Mouse (Mus musculus) spleen, adult 2 months (tissue): ENCODE data around the gene Anpep. TPM values are rescaled to one million over a fixed set of nuclear protein-coding genes. Genes with fewer than 3 reads are reported as not detected.

ENCODE experiments used
- DNase-seq, 2 experiments: peaks; one replicate each; pipeline versions ENCODE4 v3.0.0 to v3.0.0-alpha.2; 2012 to 2021; ENCODE audit warnings: low spot score in 2 of 2, low read depth in 1 of 2
- H3K27ac ChIP-seq: fragments of 200-500 bp; 2 replicates; pipeline ENCODE4 v1.5.1; 2012; ENCODE audit warnings: low read length, inconsistent platforms; ENCODE audit not compliant: insufficient read depth
- H3K27me3 ChIP-seq: fragments of 200-500 bp; 2 replicates; pipeline ENCODE4 v1.6.1; 2012; ENCODE audit warnings: mild to moderate bottlenecking, moderate library complexity, low read length, inconsistent platforms; ENCODE audit not compliant: control insufficient read depth, insufficient read depth
- H3K36me3 ChIP-seq: fragments of 200-500 bp; 2 replicates; pipeline ENCODE4 v1.6.1; 2012; ENCODE audit warnings: mild to moderate bottlenecking, low read length, inconsistent platforms; ENCODE audit not compliant: control insufficient read depth, insufficient read depth
- H3K4me1 ChIP-seq: fragments of 200-500 bp; 2 replicates; pipeline ENCODE4 v1.6.1; 2011; ENCODE audit warnings: inconsistent platforms; ENCODE audit not compliant: control insufficient read depth, insufficient read depth, insufficient read length
- H3K4me3 ChIP-seq: fragments of 200-500 bp; 2 replicates; pipeline ENCODE4 v1.5.1; 2011; ENCODE audit warnings: mild to moderate bottlenecking, inconsistent platforms; ENCODE audit not compliant: insufficient read depth, insufficient read length; ENCODE audit errors: extremely low read depth
- CTCF ChIP-seq: fragments of 200-500 bp; IDR thresholded peaks from 2 replicates; pipeline ENCODE4 v1.5.1; 2011; ENCODE audit warnings: mild to moderate bottlenecking, inconsistent platforms; ENCODE audit not compliant: insufficient read depth, insufficient read length, insufficient replicate concordance; ENCODE audit errors: extremely low read depth
- POLR2A ChIP-seq: fragments of 200-500 bp; IDR thresholded peaks from 2 replicates; pipeline ENCODE4 v1.6.1; 2011; ENCODE audit warnings: low read depth, low read length, inconsistent platforms
- WGBS: fragments of 180-500 bp; shearing (Covaris S2); methylation state at CpG from one replicate; pipeline ENCODE4 v1.1.7; 2018; 5-methylcytosine and 5-hydroxymethylcytosine counted together
- polyA plus RNA-seq: library from polyadenylated mRNA; depleted of rRNA; stranded (reverse); fragments of >200 nt; gene quantifications from 2 replicates; pipeline ENCODE4 v1.2.3, GENCODE M21; 2012; rRNA removed

Gene Anpep
- 25.7 and 28.4 TPM in 2 replicates for polyA plus RNA-seq

DNA sequence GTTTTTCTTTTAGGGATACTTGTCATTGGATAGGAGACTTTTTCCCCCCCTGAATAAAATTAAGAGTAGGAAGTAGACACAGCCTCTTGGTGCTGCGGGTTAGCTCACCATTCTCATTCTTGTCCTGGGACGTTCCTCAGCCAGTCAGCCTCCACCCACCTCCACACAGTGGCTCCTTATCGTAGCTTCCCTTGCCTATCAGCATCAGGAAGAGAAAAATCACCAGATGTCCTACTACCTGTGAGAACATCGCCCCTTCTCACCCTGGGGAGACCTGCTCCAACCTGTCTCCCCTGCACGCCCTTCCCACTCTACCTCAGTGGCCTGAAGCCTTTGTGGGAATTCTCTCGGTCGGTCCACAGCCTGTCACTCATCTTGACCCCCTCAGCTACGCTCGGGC is at the start of gene Anpep:
Gene Anpep, minus strand, starts transcription at position 249 of the 400 bp plus-strand sequence.
- DNase-seq, result no peak
- Histone ChIP-seq H3K4me1 (no peaks in the 10 kb centered on the region), H3K4me3 (no peak within 1 kb of the TSS), H3K27ac (no peak within 1 kb of the TSS), H3K36me3 (no peaks in the 10 kb centered on the region), H3K27me3 (no peaks in the 10 kb centered on the region)
- no peak for TF ChIP-seq POLR2A
- no peak for TF ChIP-seq CTCF
- WGBS, result 87% methylated on average over 9 of the region's 9 CpGs

- Histone ChIP-seq H3K36me3 (peaks cover 27% of the 10 kb centered on the region), H3K4me1 (no peaks in the 10 kb centered on the region), H3K27me3 (no peaks in the 10 kb centered on the region), H3K4me3 (no peak overlapping the region), H3K27ac (no peak overlapping the region)
- WGBS, result 88% methylated on average over 2 of the region's 2 CpGs
- TF ChIP-seq CTCF (no peak), POLR2A (no peak)
- DNase-seq, result no peak
Measured at GRCm38 (mm10) chr7:79907356-79907755, 46.5 kb upstream of the Anpep start.

DNA sequence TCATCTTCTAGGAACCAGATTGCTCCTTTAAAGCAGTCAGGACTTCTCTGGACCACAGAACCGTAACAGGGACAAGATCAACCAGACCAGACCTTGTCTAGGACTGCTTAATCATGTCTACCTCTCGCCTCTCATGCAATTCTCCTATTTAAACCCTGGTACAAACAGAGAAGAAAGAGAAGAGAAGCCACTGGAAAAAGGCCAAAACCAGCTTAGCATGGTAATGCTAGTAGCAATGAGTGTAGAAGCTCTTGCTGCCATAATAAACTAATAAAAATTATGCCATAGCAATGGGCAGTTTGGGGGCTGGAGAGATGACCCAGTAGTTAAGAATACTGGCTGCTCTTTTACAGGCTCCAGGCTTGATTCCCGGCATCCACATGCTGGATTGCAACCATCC is 46.1 kb upstream of the Anpep start:
- no peaks in the 10 kb centered on the region for H3K4me1 ChIP-seq
- H3K27me3 ChIP-seq, result no peaks in the 10 kb centered on the region
- no peak for DNase-seq
- no peak overlapping the region for H3K4me3 ChIP-seq
- no peak overlapping the region for H3K27ac ChIP-seq
- TF ChIP-seq CTCF (no peak), POLR2A (no peak)
- peaks cover 28% of the 10 kb centered on the region for H3K36me3 ChIP-seq
- 97% methylated on average over 3 of the region's 3 CpGs for WGBS

- H3K36me3 ChIP-seq, result peaks cover 28% of the 10 kb centered on the region
- DNase-seq, result no peak
- H3K27me3 ChIP-seq, result no peaks in the 10 kb centered on the region
- H3K27ac ChIP-seq, result no peak overlapping the region
- H3K4me3 ChIP-seq, result no peak overlapping the region
- TF ChIP-seq CTCF, result no peak
- TF ChIP-seq POLR2A, result no peak
- WGBS, result 87% methylated on average over 4 of the region's 4 CpGs
- H3K4me1 ChIP-seq, result no peaks in the 10 kb centered on the region
Measured at GRCm38 (mm10) chr7:79905193-79905592, 44.3 kb upstream of the Anpep start.

DNA sequence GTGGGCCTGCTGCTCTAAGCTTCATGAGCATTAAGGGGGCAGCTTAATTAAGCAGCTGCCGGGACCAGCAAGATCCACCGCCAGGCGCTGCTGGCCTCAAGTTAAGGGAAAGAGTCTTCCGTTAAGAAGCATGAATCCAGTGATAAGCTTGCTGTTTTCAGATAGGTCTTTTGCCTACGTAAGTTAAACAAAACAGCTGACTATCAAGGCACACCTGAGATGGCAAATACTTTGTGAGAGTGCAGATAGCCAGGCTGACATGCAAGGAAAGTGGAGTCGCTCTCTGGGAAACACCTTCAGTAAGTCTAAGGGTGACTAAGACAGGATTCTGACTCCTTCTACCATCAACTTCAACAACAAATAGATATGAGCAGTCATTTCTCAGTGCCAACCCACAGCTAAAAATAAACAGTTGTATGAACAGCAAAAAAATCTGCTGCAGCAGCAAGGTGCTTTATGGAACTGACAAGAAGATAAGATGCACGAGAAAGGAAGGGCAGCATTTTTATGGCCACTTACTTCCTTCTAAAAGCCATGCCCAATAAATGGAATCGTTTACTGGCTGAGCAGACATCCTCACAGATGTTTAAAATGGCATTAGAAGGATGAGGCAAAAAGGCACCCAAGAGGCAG is 42.4 kb upstream of the Anpep start:
- WGBS, result 82% methylated on average over 8 of the region's 8 CpGs
- peaks cover 19% of the 10 kb centered on the region for H3K36me3 ChIP-seq

DNA sequence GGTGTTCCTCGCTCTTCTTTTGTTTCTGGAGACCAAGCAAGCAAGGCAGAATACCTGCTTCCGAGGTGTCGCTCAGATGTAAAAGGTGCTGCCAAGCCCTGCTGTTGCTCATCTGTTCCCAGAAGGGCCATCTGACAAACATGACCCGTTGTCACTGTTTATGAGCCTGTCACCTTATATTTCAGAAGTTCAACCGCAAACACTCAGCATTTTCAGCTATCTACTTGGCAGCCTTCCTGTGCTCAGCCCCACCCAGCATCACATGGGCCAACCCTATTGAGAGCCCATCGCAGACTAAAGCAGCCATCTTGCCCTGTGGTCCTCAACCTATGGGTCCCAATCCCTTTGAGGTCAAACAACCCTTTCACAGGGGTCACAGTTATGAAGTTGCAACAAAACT is 39.9 kb upstream of the Anpep start:
- WGBS, result 87% methylated on average over 6 of the region's 6 CpGs
- Histone ChIP-seq H3K4me1 (no peaks in the 10 kb centered on the region), H3K27ac (no peak overlapping the region), H3K36me3 (peaks cover 12% of the 10 kb centered on the region), H3K27me3 (no peaks in the 10 kb centered on the region), H3K4me3 (no peak overlapping the region)
- TF ChIP-seq POLR2A (no peak), CTCF (no peak)
- no peak for DNase-seq

More for the DNA sequence above, 42.4 kb upstream of the Anpep start:
- no peak for DNase-seq
- Histone ChIP-seq H3K27ac (no peak overlapping the region), H3K27me3 (no peaks in the 10 kb centered on the region), H3K4me1 (no peaks in the 10 kb centered on the region), H3K4me3 (no peak overlapping the region)
- no peak for TF ChIP-seq CTCF
- TF ChIP-seq POLR2A, result no peak

- Histone ChIP-seq H3K27ac (no peak overlapping the region), H3K4me3 (no peak overlapping the region), H3K36me3 (peaks cover 1% of the 10 kb centered on the region; the same call in 1 of the 2 replicates), H3K27me3 (no peaks in the 10 kb centered on the region), H3K4me1 (no peaks in the 10 kb centered on the region)
- WGBS, result 92% methylated on average over 3 of the region's 3 CpGs
- no peak for TF ChIP-seq POLR2A
- no peak for DNase-seq
Measured at GRCm38 (mm10) chr7:79895225-79895624, 34.4 kb upstream of the Anpep start.
